ENCODE assay signal across 19 mouse cellular contexts in genomic region chr11:95527307-95527706, GRCm38 (mm10). TPM values are rescaled to one million over a fixed set of nuclear protein-coding genes. Genes with fewer than 3 reads are reported as not detected.
DNase-seq lines count a peak whose midpoint lies in the region; ATAC-seq and TF ChIP-seq lines count a peak whose summit lies in the region.
"Had no signal": no experiment of that assay in that cellular context is flagged by ENCODE, and none has a peak within 500 bp of the region (broad histone marks: within the 10 kb centered on the region; RNA-seq: fewer than 3 reads in every experiment).

No protein-coding gene starts in this region.

- H3K9me3 ChIP-seq in forebrain, embryonic 14.5 days (replicated peaks; ENCODE audit: control insufficient read depth, low read length): no peaks in the 10 kb centered on the region
- no peaks in the 10 kb centered on the region for H3K9me3 ChIP-seq in forebrain, embryonic 12.5 days
- no peaks in the 10 kb centered on the region for H3K9me3 ChIP-seq in forebrain, embryonic 16.5 days (ENCODE audit: control insufficient read depth, low read length)
- H3K9me3 ChIP-seq: embryonic facial prominence, embryonic 10.5 days; heart, embryonic 15.5 days; hindbrain, embryonic 13.5 days had no signal

- H3K4me3 ChIP-seq in forebrain, embryonic 14.5 days (ENCODE audit: low read depth, low read length): no peak overlapping the region
- H3K4me3 ChIP-seq in forebrain, embryonic 12.5 days (replicated peaks): no peak overlapping the region
- no peak overlapping the region for H3K4me3 ChIP-seq in layer of hippocampus, adult 2 months
- H3K4me3 ChIP-seq in forebrain, embryonic 16.5 days (replicated peaks; ENCODE audit: low read length): no peak overlapping the region
- H3K4me3 ChIP-seq: embryonic facial prominence, embryonic 10.5 days; heart, adult 2 months; heart, embryonic 15.5 days; hindbrain, embryonic 13.5 days had no signal

- peak; percentile 79 for DNase-seq in forebrain, embryonic 14.5 days (ENCODE audit: low spot score)
- DNase-seq in layer of hippocampus, adult 2 months (ENCODE audit: low spot score in 2 of 2): peak; percentile 46 to 55
- no peak for DNase-seq in layer of hippocampus, postnatal 10 days (ENCODE audit: low spot score in 2 of 2)
- no peak for DNase-seq in adipocyte (ENCODE audit: low spot score)
- DNase-seq: adrenal gland, adult 8-10 months; adrenal gland, postnatal 36 days; cerebellum, adult 11-12 months; cerebellum, adult 9-10 months; gastrocnemius, postnatal 14 days; heart, adult 2 months; heart, postnatal 14 days had no signal

- H3K36me3 ChIP-seq in forebrain, embryonic 14.5 days (ENCODE audit: control insufficient read depth, insufficient read depth, low read length): no peaks in the 10 kb centered on the region
- H3K36me3 ChIP-seq in forebrain, embryonic 12.5 days (replicated peaks): no peaks in the 10 kb centered on the region
- H3K36me3 ChIP-seq in forebrain, embryonic 16.5 days (ENCODE audit: control insufficient read depth, insufficient read depth): no peaks in the 10 kb centered on the region
- H3K36me3 ChIP-seq: embryonic facial prominence, embryonic 10.5 days; heart, embryonic 15.5 days; hindbrain, embryonic 13.5 days had no signal

- no peaks in the 10 kb centered on the region for H3K27me3 ChIP-seq in forebrain, embryonic 14.5 days (replicated peaks; ENCODE audit: control insufficient read depth, insufficient read depth, low read length)
- no peaks in the 10 kb centered on the region; the same call in 1 of the 2 replicates for H3K27me3 ChIP-seq in forebrain, embryonic 12.5 days
- H3K27me3 ChIP-seq in forebrain, embryonic 16.5 days (replicated peaks; ENCODE audit: control insufficient read depth, insufficient read depth, low read length): no peaks in the 10 kb centered on the region

- no peak overlapping the region for H3K9ac ChIP-seq in forebrain, embryonic 14.5 days (ENCODE audit: low read length)
- no peak overlapping the region for H3K9ac ChIP-seq in forebrain, embryonic 12.5 days
- no peak overlapping the region for H3K9ac ChIP-seq in forebrain, embryonic 16.5 days (replicated peaks; ENCODE audit: low read depth, low read length)
- H3K9ac ChIP-seq: heart, embryonic 15.5 days; hindbrain, embryonic 13.5 days had no signal

- no peak for TF ChIP-seq CTCF in layer of hippocampus, adult 2 months (conservative IDR thresholded peaks at IDR 0.05)

- peak overlapping the region; percentile 6; the same call in 1 of the 2 replicates for H3K27ac ChIP-seq in forebrain, embryonic 14.5 days (ENCODE audit: low read depth, low read length)
- no peak overlapping the region for H3K27ac ChIP-seq in forebrain, embryonic 12.5 days
- no peak overlapping the region for H3K27ac ChIP-seq in layer of hippocampus, adult 2 months
- peak overlapping the region; percentile 70 for H3K27ac ChIP-seq in forebrain, embryonic 16.5 days (ENCODE audit: low read length)
- H3K27ac ChIP-seq: embryonic facial prominence, embryonic 10.5 days; heart, adult 2 months; heart, embryonic 15.5 days; hindbrain, embryonic 13.5 days; hindbrain, postnatal 0 days had no signal

- H3K4me2 ChIP-seq in forebrain, embryonic 14.5 days (ENCODE audit: low read length): no peak overlapping the region
- H3K4me2 ChIP-seq in forebrain, embryonic 12.5 days: no peak overlapping the region
- no peak overlapping the region for H3K4me2 ChIP-seq in forebrain, embryonic 16.5 days (ENCODE audit: low read length)
- H3K4me2 ChIP-seq: heart, embryonic 11.5 days; heart, embryonic 15.5 days; hindbrain, embryonic 13.5 days had no signal

- no peaks in the 10 kb centered on the region for H3K4me1 ChIP-seq in forebrain, embryonic 14.5 days (ENCODE audit: control insufficient read depth, insufficient read depth, low read length)
- no peaks in the 10 kb centered on the region for H3K4me1 ChIP-seq in forebrain, embryonic 12.5 days
- H3K4me1 ChIP-seq in forebrain, embryonic 16.5 days (replicated peaks; ENCODE audit: control insufficient read depth, insufficient read depth, low read length): peaks cover 7% of the 10 kb centered on the region
- H3K4me1 ChIP-seq: heart, embryonic 15.5 days; hindbrain, embryonic 13.5 days had no signal

- 68% methylated on average over 8 of the region's 8 CpGs for WGBS in forebrain, embryonic 14.5 days
- WGBS in forebrain, embryonic 12.5 days: 91% methylated on average over 8 of the region's 8 CpGs
- 62% methylated on average over 8 of the region's 8 CpGs for WGBS in forebrain, embryonic 16.5 days

- ATAC-seq in forebrain, embryonic 14.5 days: peak; percentile 54; the same call in 1 of the 2 replicates
- no peak for ATAC-seq in forebrain, embryonic 12.5 days (ENCODE audit: low FRiP score)
- peak; percentile 38; the same call in 1 of the 2 replicates for ATAC-seq in forebrain, embryonic 16.5 days
- ATAC-seq: hindbrain, postnatal 0 days had no signal

RNA-seq across cellular contexts. Expression of gene Nxph3, which starts 12.9 kb away (rescaled TPM):
- 7.8 and 10.3 TPM in 2 replicates for polyA plus RNA-seq in forebrain, embryonic 14.5 days (2014; fragmentation: Nextera tagmentation; extraction: Ambion mirVana)
- polyA plus RNA-seq in forebrain, embryonic 12.5 days (2016; fragmentation: Nextera tagmentation; extraction: Ambion mirVana): 0.57 and 0.87 TPM in 2 replicates
- total RNA-seq in layer of hippocampus, adult 2 months (2021): 10 to 100 TPM; 13.5 to 18.5 TPM
- 10 to 100 TPM; 27.3 to 35.2 TPM for total RNA-seq in layer of hippocampus, postnatal 10 days (2021)
- polyA plus RNA-seq in forebrain, embryonic 16.5 days (2015; fragmentation: Nextera tagmentation; extraction: Ambion mirVana): 7.5 and 7.6 TPM in 2 replicates
- total RNA-seq: hematopoietic stem cell, adult 5-6 weeks had no signal

Comparison
In these comparisons a context has a peak if more than half of its experiments do, and no peak if none do; other contexts are left out.
1. DNase-seq: peak in forebrain, embryonic 14.5 days (single experiment) and layer of hippocampus, adult 2 months (2 of 2); none in layer of hippocampus, postnatal 10 days (0 of 2) and adipocyte (single experiment).
2. H3K27ac ChIP-seq: peak in forebrain, embryonic 14.5 days (single experiment) and forebrain, embryonic 16.5 days (single experiment); none in forebrain, embryonic 12.5 days (single experiment) and layer of hippocampus, adult 2 months (single experiment).